Mouse (Mus musculus): ENCODE measurements around the gene Gper1.

GRCm38 (mm10) chr5:139405953-139406352 lies 17.0 kb upstream of the Gper1 start:
- TF ChIP-seq CTCF (IDR thresholded peaks at IDR 0.05; ENCODE audit: control insufficient read depth, insufficient read depth, insufficient replicate concordance, low read depth, low read length) = no peak
- no peak for TF ChIP-seq POLR2A (IDR thresholded peaks at IDR 0.05; ENCODE audit: control insufficient read depth, low read depth, low read length)
